Mouse (Mus musculus) kidney, embryonic 16.5 days (tissue): ENCODE measurements around the gene Tas2r143. TPM values are rescaled to one million over a fixed set of nuclear protein-coding genes. Genes with fewer than 3 reads are reported as not detected.

Experiments used
- ATAC-seq: fragments of 200-750 bp; cut with Nextera tagmentation; 2 replicates; pipeline ENCODE4 v1.8.0; 2017; ENCODE audit warnings: moderate TSS enrichment; ENCODE audit not compliant: low FRiP score, low TSS enrichment
- H3K27ac ChIP-seq: fragments of 300-500 bp; sonication (generic); 2 replicates; pipeline ENCODE4 v1.5.1; 2014; ENCODE audit warnings: low read length
- H3K27me3 ChIP-seq: fragments of 300-500 bp; sonication (generic); 2 replicates; pipeline ENCODE4 v1.6.1; 2014; ENCODE audit warnings: low read length, control low read depth, mixed read lengths; ENCODE audit not compliant: insufficient read depth
- H3K36me3 ChIP-seq: fragments of 300-500 bp; sonication (generic); 2 replicates; pipeline ENCODE4 v1.6.1; 2014; ENCODE audit warnings: low read length, control low read depth, mixed read lengths; ENCODE audit not compliant: insufficient read depth
- H3K4me1 ChIP-seq: fragments of 300-500 bp; sonication (generic); 2 replicates; pipeline ENCODE4 v1.6.1; 2014; ENCODE audit warnings: low read length, control low read depth, mixed read lengths; ENCODE audit not compliant: insufficient read depth
- H3K4me2 ChIP-seq: fragments of 300-500 bp; sonication (generic); replicated peaks from 2 replicates; pipeline ENCODE4 v1.6.1; 2014; ENCODE audit warnings: low read depth, low read length
- H3K4me3 ChIP-seq: fragments of 300-500 bp; sonication (generic); 2 replicates; pipeline ENCODE4 v1.5.1; 2014; ENCODE audit warnings: mild to moderate bottlenecking, low read length
- H3K9ac ChIP-seq: fragments of 300-500 bp; sonication (generic); replicated peaks from 2 replicates; pipeline ENCODE4 v1.6.1; 2014; ENCODE audit warnings: low read length
- H3K9me3 ChIP-seq: fragments of 300-500 bp; sonication (generic); 2 replicates; pipeline ENCODE4 v1.6.1; 2016; ENCODE audit warnings: low read length, control low read depth
- WGBS: fragments of 180-500 bp; shearing (Covaris S2); extraction: QIAGEN DNeasy Blood & Tissue Kit; methylation state at CpG from one replicate; pipeline ENCODE4 v1.1.7; 2014; 5-methylcytosine and 5-hydroxymethylcytosine counted together
- polyA plus RNA-seq: library from polyadenylated mRNA; unstranded; fragments of >200 nt; fragmentation: Nextera tagmentation; extraction: Ambion mirVana; gene quantifications from 2 replicates; pipeline ENCODE4 v1.2.1, GENCODE M21; 2015

Gene Tas2r143
- polyA plus RNA-seq, 1 experiment from 2014 or later: not detected

GRCm38 (mm10) chr6:42375131-42375530 is 24.9 kb upstream of the Tas2r143 start:
- WGBS: 76% methylated on average over 2 of the region's 2 CpGs

GRCm38 (mm10) chr6:42376016-42376415 is 24.0 kb upstream of the Tas2r143 start:
- peaks cover 23% of the 10 kb centered on the region for H3K4me1 ChIP-seq
- no peak for ATAC-seq
- no peaks in the 10 kb centered on the region for H3K27me3 ChIP-seq
- WGBS: 46% methylated on average over 4 of the region's 4 CpGs
- H3K9ac ChIP-seq: no peak overlapping the region
- H3K4me3 ChIP-seq: no peak overlapping the region
- no peaks in the 10 kb centered on the region for H3K9me3 ChIP-seq
- no peak overlapping the region for H3K4me2 ChIP-seq
- H3K36me3 ChIP-seq: no peaks in the 10 kb centered on the region
- peak overlapping the region; percentile 30; the same call in 1 of the 2 replicates for H3K27ac ChIP-seq

More at GRCm38 (mm10) chr6:42375131-42375530, 24.9 kb upstream of the Tas2r143 start:
- peaks cover 21% of the 10 kb centered on the region for H3K4me1 ChIP-seq
- no peaks in the 10 kb centered on the region for H3K9me3 ChIP-seq
- no peak overlapping the region for H3K27ac ChIP-seq
- H3K9ac ChIP-seq: no peak overlapping the region
- ATAC-seq: no peak
- no peak overlapping the region for H3K4me2 ChIP-seq
- H3K4me3 ChIP-seq: no peak overlapping the region
- H3K27me3 ChIP-seq: no peaks in the 10 kb centered on the region
- H3K36me3 ChIP-seq: no peaks in the 10 kb centered on the region

- Histone ChIP-seq H3K4me1 (peaks cover 24% of the 10 kb centered on the region), H3K27ac (peak overlapping the region; percentile 30; the same call in 1 of the 2 replicates), H3K9me3 (no peaks in the 10 kb centered on the region), H3K9ac (no peak overlapping the region), H3K4me2 (no peak overlapping the region), H3K36me3 (no peaks in the 10 kb centered on the region), H3K4me3 (no peak overlapping the region), H3K27me3 (no peaks in the 10 kb centered on the region)
- no peak for ATAC-seq
- WGBS: 63% methylated on average over 6 of the region's 6 CpGs
Observed at GRCm38 (mm10) chr6:42376504-42377019, 23.5 kb upstream of the Tas2r143 start.

- Histone ChIP-seq H3K4me2 (no peak overlapping the region), H3K36me3 (no peaks in the 10 kb centered on the region), H3K4me1 (peaks cover 23% of the 10 kb centered on the region), H3K9me3 (no peaks in the 10 kb centered on the region), H3K4me3 (no peak overlapping the region), H3K9ac (no peak overlapping the region), H3K27me3 (no peaks in the 10 kb centered on the region), H3K27ac (no peak overlapping the region)
- WGBS: 86% methylated on average over 5 of the region's 5 CpGs
- no peak for ATAC-seq
Observed at GRCm38 (mm10) chr6:42377280-42377679, 22.8 kb upstream of the Tas2r143 start.

- Histone ChIP-seq H3K4me3 (no peak overlapping the region), H3K4me2 (no peak overlapping the region), H3K9me3 (no peaks in the 10 kb centered on the region), H3K36me3 (no peaks in the 10 kb centered on the region), H3K4me1 (peaks cover 11% of the 10 kb centered on the region; the same call in 1 of the 2 replicates), H3K27me3 (no peaks in the 10 kb centered on the region), H3K27ac (no peak overlapping the region), H3K9ac (no peak overlapping the region)
- no peak for ATAC-seq
- WGBS: 55% methylated on average over 3 of the region's 3 CpGs
Observed at GRCm38 (mm10) chr6:42379551-42379950, 20.5 kb upstream of the Tas2r143 start.

- Histone ChIP-seq H3K4me1 (peaks cover 11% of the 10 kb centered on the region; the same call in 1 of the 2 replicates), H3K9ac (no peak overlapping the region), H3K27ac (no peak overlapping the region), H3K36me3 (no peaks in the 10 kb centered on the region), H3K4me3 (no peak overlapping the region), H3K4me2 (no peak overlapping the region; the same call in 1 of the 2 replicates), H3K27me3 (no peaks in the 10 kb centered on the region), H3K9me3 (no peaks in the 10 kb centered on the region)
- WGBS: 19% methylated on average over 8 of the region's 8 CpGs
- ATAC-seq: no peak
Observed at GRCm38 (mm10) chr6:42380416-42381144, 19.5 kb upstream of the Tas2r143 start.

GRCm38 (mm10) chr6:42381221-42381620 is 18.8 kb upstream of the Tas2r143 start:
- WGBS: 77% methylated on average over 2 of the region's 2 CpGs
- H3K27ac ChIP-seq: no peak overlapping the region

GRCm38 (mm10) chr6:42381916-42382381 is 18.1 kb upstream of the Tas2r143 start:
- Histone ChIP-seq H3K27ac (peak overlapping the region; percentile 77), H3K9me3 (no peaks in the 10 kb centered on the region), H3K9ac (no peak overlapping the region), H3K4me2 (no peak overlapping the region), H3K27me3 (no peaks in the 10 kb centered on the region), H3K4me3 (no peak overlapping the region), H3K36me3 (no peaks in the 10 kb centered on the region), H3K4me1 (peaks cover 8% of the 10 kb centered on the region; the same call in 1 of the 2 replicates)
- 20% methylated on average over 9 of the region's 9 CpGs for WGBS
- peak; percentile 74 for ATAC-seq

More at GRCm38 (mm10) chr6:42381221-42381620, 18.8 kb upstream of the Tas2r143 start:
- H3K4me1 ChIP-seq: peaks cover 11% of the 10 kb centered on the region; the same call in 1 of the 2 replicates
- H3K9me3 ChIP-seq: no peaks in the 10 kb centered on the region
- H3K27me3 ChIP-seq: no peaks in the 10 kb centered on the region
- ATAC-seq: no peak
- no peak overlapping the region for H3K9ac ChIP-seq
- no peaks in the 10 kb centered on the region for H3K36me3 ChIP-seq
- H3K4me2 ChIP-seq: no peak overlapping the region
- no peak overlapping the region for H3K4me3 ChIP-seq

GRCm38 (mm10) chr6:42383360-42383759 is 16.7 kb upstream of the Tas2r143 start:
- Histone ChIP-seq H3K9ac (no peak overlapping the region), H3K4me3 (no peak overlapping the region), H3K9me3 (no peaks in the 10 kb centered on the region), H3K27me3 (no peaks in the 10 kb centered on the region), H3K4me2 (no peak overlapping the region), H3K27ac (no peak overlapping the region), H3K36me3 (no peaks in the 10 kb centered on the region), H3K4me1 (peaks cover 8% of the 10 kb centered on the region; the same call in 1 of the 2 replicates)
- no peak for ATAC-seq
- 89% methylated on average over 5 of the region's 5 CpGs for WGBS

- H3K4me2 ChIP-seq: no peak overlapping the region
- ATAC-seq: no peak
- H3K9me3 ChIP-seq: no peaks in the 10 kb centered on the region
- H3K9ac ChIP-seq: no peak overlapping the region
- peaks cover 8% of the 10 kb centered on the region; the same call in 1 of the 2 replicates for H3K4me1 ChIP-seq
- WGBS: 54% methylated on average over 4 of the region's 4 CpGs
- H3K4me3 ChIP-seq: no peak overlapping the region
- no peaks in the 10 kb centered on the region for H3K27me3 ChIP-seq
- H3K36me3 ChIP-seq: no peaks in the 10 kb centered on the region
- H3K27ac ChIP-seq: no peak overlapping the region
Observed at GRCm38 (mm10) chr6:42385635-42386034, 14.4 kb upstream of the Tas2r143 start.
